Mouse (Mus musculus) left cerebral cortex, adult 2 months (tissue): ENCODE data around the gene Ccdc50. TPM values are rescaled to one million over a fixed set of nuclear protein-coding genes. Genes with fewer than 3 reads are reported as not detected.

Experiments
- DNase-seq, 2 experiments: peaks; one replicate each; pipeline ENCODE4 v3.0.0; 2021 to 2022; ENCODE audit warnings: low spot score in 2 of 2, mixed read lengths in 1 of 2; ENCODE audit errors: extremely low spot score in 1 of 2
- H3K27ac ChIP-seq: fragments of 200-600 bp; 2 replicates; pipeline ENCODE4 v1.8.1; 2022
- H3K4me3 ChIP-seq: fragments of 200-600 bp; 2 replicates; pipeline ENCODE4 v1.8.1; 2022
- CTCF ChIP-seq: fragments of 200-600 bp; IDR thresholded peaks from 2 replicates; pipeline ENCODE4 v1.8.1; 2022; ENCODE audit warnings: antibody characterized with exemption, mild to moderate bottlenecking, moderate library complexity
- intact Hi-C: fragments of 180-260 bp; cut with DNase I; formaldehyde crosslinking; loops from one replicate; pipeline ENCODE4 v1.15.1; 2025
- total RNA-seq, 2 experiments: library from RNA; stranded (reverse); gene quantifications; 2 replicates each; pipeline ENCODE4 v1.2.3; 2021

Ccdc50 gene
- total RNA-seq, 2 experiments from 2014 or later, result 56.5 to 57.4 TPM

GRCm38 (mm10) chr16:27382217-27382616, 6.5 kb upstream of the Ccdc50 start:
- Histone ChIP-seq H3K27ac (no peak overlapping the region), H3K4me3 (no peak overlapping the region)
- intact Hi-C loops, result no loop called here
- DNase-seq, result no peak
- no peak for TF ChIP-seq CTCF

- DNase-seq, result no peak
- intact Hi-C loops, result loop anchor here (2.0 kb wide), 1 partner anchor 244 kb away; no protein-coding TSS in a partner anchor
Measured at GRCm38 (mm10) chr16:27384893-27385603, 3.6 kb upstream of the Ccdc50 start.

GRCm38 (mm10) chr16:27385649-27386048, 3.0 kb upstream of the Ccdc50 start:
- DNase-seq, result no peak
- intact Hi-C loops, result loop anchor here (2.0 kb wide), 1 partner anchor 245 kb away; no protein-coding TSS in a partner anchor
- TF ChIP-seq CTCF, result no peak
- Histone ChIP-seq H3K4me3 (no peak overlapping the region), H3K27ac (peak overlapping the region; percentile 66)

More at GRCm38 (mm10) chr16:27384893-27385603, 3.6 kb upstream of the Ccdc50 start:
- peak overlapping the region; percentile 66 for H3K27ac ChIP-seq
- no peak for TF ChIP-seq CTCF
- H3K4me3 ChIP-seq, result no peak overlapping the region

GRCm38 (mm10) chr16:27386850-27387407, 1.7 kb upstream of the Ccdc50 start:
- intact Hi-C loops, result no loop called here
- no peak overlapping the region for H3K4me3 ChIP-seq
- no peak for DNase-seq
- no peak overlapping the region for H3K27ac ChIP-seq
- TF ChIP-seq CTCF, result no peak

- intact Hi-C loops, result no loop called here
- peak overlapping the region; percentile 97 for H3K27ac ChIP-seq
- TF ChIP-seq CTCF, result no peak
- no peak for DNase-seq
- H3K4me3 ChIP-seq, result peak overlapping the region; percentile 71
Measured at GRCm38 (mm10) chr16:27387634-27388611, 746 bp upstream of the Ccdc50 start.

GRCm38 (mm10) chr16:27389534-27390282, 1.0 kb downstream of the Ccdc50 start:
- H3K27ac ChIP-seq, result peak overlapping the region; percentile 97
- TF ChIP-seq CTCF, result no peak
- no peak for DNase-seq
- peak overlapping the region; percentile 71 for H3K4me3 ChIP-seq
- intact Hi-C loops, result no loop called here

GRCm38 (mm10) chr16:27390306-27390705, 1.6 kb downstream of the Ccdc50 start:
- TF ChIP-seq CTCF, result no peak
- peak overlapping the region; percentile 71 for H3K4me3 ChIP-seq
- intact Hi-C loops, result no loop called here
- DNase-seq, result no peak
- peak overlapping the region; percentile 97 for H3K27ac ChIP-seq

- intact Hi-C loops, result no loop called here
- no peak for DNase-seq
- Histone ChIP-seq H3K27ac (peak overlapping the region; percentile 53), H3K4me3 (no peak overlapping the region)
- TF ChIP-seq CTCF, result no peak
Measured at GRCm38 (mm10) chr16:27391845-27392244, 3.2 kb downstream of the Ccdc50 start.

- TF ChIP-seq CTCF, result no peak
- no peak for DNase-seq
- intact Hi-C loops, result no loop called here
- H3K4me3 ChIP-seq, result no peak overlapping the region
- H3K27ac ChIP-seq, result peak overlapping the region; percentile 42
Measured at GRCm38 (mm10) chr16:27395251-27396037, 6.8 kb downstream of the Ccdc50 start.

- no peak overlapping the region for H3K4me3 ChIP-seq
- no peak overlapping the region for H3K27ac ChIP-seq
- no peak for DNase-seq
- intact Hi-C loops, result no loop called here
- TF ChIP-seq CTCF, result no peak
Measured at GRCm38 (mm10) chr16:27396951-27397350, 8.3 kb downstream of the Ccdc50 start.
